Comparison of ENCODE assay signal across 21 mouse cellular contexts in genomic region chr7:118494892-118495579, GRCm38 (mm10). TPM values are rescaled to one million over a fixed set of nuclear protein-coding genes. Genes with fewer than 3 reads are reported as not detected.
"Had no signal": no experiment of that assay in that cellular context is flagged by ENCODE, and none has a peak within 500 bp of the region (broad histone marks: within the 10 kb centered on the region; RNA-seq: fewer than 3 reads in every experiment).

No protein-coding gene starts in this region.

- H3K27me3 ChIP-seq: lung, embryonic 15.5 days had no signal

- H3K27ac ChIP-seq: liver, embryonic 13.5 days; liver, embryonic 15.5 days; midbrain, embryonic 10.5 days; midbrain, embryonic 12.5 days; neural tube, embryonic 13.5 days; neural tube, embryonic 15.5 days had no signal

- H3K9me3 ChIP-seq: liver, embryonic 13.5 days; liver, embryonic 15.5 days; lung, embryonic 15.5 days; midbrain, embryonic 10.5 days; neural tube, embryonic 13.5 days; neural tube, embryonic 15.5 days had no signal

- H3K9ac ChIP-seq: liver, embryonic 13.5 days; liver, embryonic 15.5 days; lung, embryonic 15.5 days; midbrain, embryonic 12.5 days; neural tube, embryonic 13.5 days; neural tube, embryonic 15.5 days had no signal

- DNase-seq: liver, embryonic 13.5 days; lung, adult 2 months; lung, postnatal 10 days; lung, postnatal 4 days; midbrain, embryonic 14.5 days; retina, postnatal 1 day; right cerebral cortex, adult 18-20 months; thymus, adult 18-20 months; thymus, postnatal 14 days; thymus, postnatal 36 days had no signal

- ATAC-seq: midbrain, embryonic 16.5 days had no signal

- H3K4me2 ChIP-seq: liver, embryonic 13.5 days; liver, embryonic 15.5 days; lung, embryonic 15.5 days; midbrain, embryonic 12.5 days; neural tube, embryonic 13.5 days; neural tube, embryonic 15.5 days had no signal

- H3K4me3 ChIP-seq: liver, embryonic 13.5 days; liver, embryonic 15.5 days; lung, embryonic 15.5 days; midbrain, embryonic 10.5 days; midbrain, embryonic 12.5 days; myocyte; neural tube, embryonic 13.5 days; neural tube, embryonic 15.5 days had no signal

- H3K36me3 ChIP-seq: liver, embryonic 15.5 days; lung, embryonic 15.5 days; midbrain, embryonic 10.5 days; midbrain, embryonic 12.5 days; neural tube, embryonic 13.5 days; neural tube, embryonic 15.5 days had no signal

RNA-seq across cellular contexts. Expression of gene Syt17, which starts 47.0 kb away (rescaled TPM):
- total RNA-seq: liver, adult 2 months; megakaryocyte, adult 5-6 weeks; megakaryocyte-erythroid progenitor cell, adult 5-6 weeks had no signal
- polyA plus RNA-seq: liver, adult 2 months had no signal
